Mouse (Mus musculus) lung, embryonic 15.5 days (tissue): ENCODE measurements around the gene Ccdc62. TPM values are rescaled to one million over a fixed set of nuclear protein-coding genes. Genes with fewer than 3 reads are reported as not detected.

ENCODE experiments used
- ATAC-seq: fragments of 200-750 bp; cut with Nextera tagmentation; 2 replicates; pipeline ENCODE4 v1.8.0; 2017; ENCODE audit warnings: moderate number of reproducible peaks, borderline replicate concordance; ENCODE audit not compliant: low FRiP score, low TSS enrichment; ENCODE audit errors: extremely low read depth
- H3K27ac ChIP-seq: fragments of 300-500 bp; sonication (generic); 2 replicates; pipeline ENCODE4 v1.5.1; 2015; ENCODE audit warnings: moderate library complexity, mild to moderate bottlenecking, inconsistent platforms
- H3K27me3 ChIP-seq: fragments of 300-500 bp; sonication (generic); 2 replicates; pipeline ENCODE4 v1.6.1; 2015; ENCODE audit warnings: inconsistent platforms
- H3K36me3 ChIP-seq: fragments of 300-500 bp; sonication (generic); 2 replicates; pipeline ENCODE4 v1.6.1; 2015; ENCODE audit warnings: inconsistent platforms
- H3K4me1 ChIP-seq: fragments of 300-500 bp; sonication (generic); 2 replicates; pipeline ENCODE4 v1.6.1; 2015; ENCODE audit warnings: inconsistent platforms
- H3K4me2 ChIP-seq: fragments of 300-500 bp; sonication (generic); 2 replicates; pipeline ENCODE4 v1.6.1; 2015; ENCODE audit warnings: inconsistent platforms, mild to moderate bottlenecking, moderate library complexity
- H3K4me3 ChIP-seq: fragments of 300-500 bp; sonication (generic); 2 replicates; pipeline ENCODE4 v1.5.1; 2015; ENCODE audit warnings: mild to moderate bottlenecking, inconsistent platforms
- H3K9ac ChIP-seq: fragments of 300-500 bp; sonication (generic); 2 replicates; pipeline ENCODE4 v1.6.1; 2015; ENCODE audit warnings: inconsistent platforms
- H3K9me3 ChIP-seq: fragments of 300-500 bp; sonication (generic); 2 replicates; pipeline ENCODE4 v1.6.1; 2016; ENCODE audit warnings: inconsistent platforms
- WGBS: fragments of 180-500 bp; shearing (Covaris S2); methylation state at CpG from one replicate; pipeline ENCODE4 v1.1.7; 2015; 5-methylcytosine and 5-hydroxymethylcytosine counted together
- polyA plus RNA-seq: library from polyadenylated mRNA; unstranded; fragments of >200 nt; fragmentation: Nextera tagmentation; extraction: Ambion mirVana; gene quantifications from 2 replicates; pipeline ENCODE4 v1.2.1, GENCODE M21; 2015

The Ccdc62 gene
- polyA plus RNA-seq, 1 experiment from 2014 or later: 6.3 TPM

- no peak for ATAC-seq
Measured at GRCm38 (mm10) chr5:123996695-123997094, 66.2 kb downstream of the Ccdc62 start.

GRCm38 (mm10) chr5:123997211-123997751, 66.8 kb downstream of the Ccdc62 start:
- Histone ChIP-seq H3K4me1 (peaks cover 5% of the 10 kb centered on the region), H3K9me3 (no peaks in the 10 kb centered on the region), H3K27ac (no peak overlapping the region), H3K9ac (no peak overlapping the region), H3K36me3 (no peaks in the 10 kb centered on the region), H3K27me3 (no peaks in the 10 kb centered on the region), H3K4me2 (no peak overlapping the region), H3K4me3 (no peak overlapping the region)
- no peak for ATAC-seq
- WGBS: 82% methylated on average over 24 of the region's 24 CpGs

More at GRCm38 (mm10) chr5:123996695-123997094, 66.2 kb downstream of the Ccdc62 start:
- Histone ChIP-seq H3K27me3 (no peaks in the 10 kb centered on the region), H3K4me2 (no peak overlapping the region), H3K4me3 (no peak overlapping the region), H3K36me3 (no peaks in the 10 kb centered on the region), H3K9ac (no peak overlapping the region), H3K9me3 (no peaks in the 10 kb centered on the region), H3K4me1 (peaks cover 7% of the 10 kb centered on the region), H3K27ac (no peak overlapping the region)
- WGBS: 83% methylated on average over 14 of the region's 14 CpGs

GRCm38 (mm10) chr5:123997811-123998210, 67.3 kb downstream of the Ccdc62 start:
- H3K9ac ChIP-seq: no peak overlapping the region
- H3K4me3 ChIP-seq: no peak overlapping the region
- H3K9me3 ChIP-seq: no peaks in the 10 kb centered on the region
- no peaks in the 10 kb centered on the region for H3K4me1 ChIP-seq
- no peak for ATAC-seq
- H3K27ac ChIP-seq: no peak overlapping the region
- H3K4me2 ChIP-seq: no peak overlapping the region
- 72% methylated on average over 16 of the region's 16 CpGs for WGBS
- no peaks in the 10 kb centered on the region for H3K27me3 ChIP-seq
- H3K36me3 ChIP-seq: no peaks in the 10 kb centered on the region

GRCm38 (mm10) chr5:123998370-123998769, 67.9 kb downstream of the Ccdc62 start:
- Histone ChIP-seq H3K4me1 (no peaks in the 10 kb centered on the region), H3K9me3 (no peaks in the 10 kb centered on the region), H3K4me2 (no peak overlapping the region), H3K36me3 (no peaks in the 10 kb centered on the region), H3K9ac (no peak overlapping the region), H3K27me3 (no peaks in the 10 kb centered on the region), H3K4me3 (no peak overlapping the region), H3K27ac (no peak overlapping the region)
- 56% methylated on average over 10 of the region's 10 CpGs for WGBS
- ATAC-seq: no peak

GRCm38 (mm10) chr5:124000824-124001223, 70.3 kb downstream of the Ccdc62 start:
- H3K27ac ChIP-seq: no peak overlapping the region
- 7% methylated on average over 7 of the region's 7 CpGs for WGBS
- peak; percentile 48 for ATAC-seq

GRCm38 (mm10) chr5:124001274-124001673, 70.8 kb downstream of the Ccdc62 start:
- WGBS: 45% methylated on average over 9 of the region's 9 CpGs

More at GRCm38 (mm10) chr5:124000824-124001223, 70.3 kb downstream of the Ccdc62 start:
- Histone ChIP-seq H3K36me3 (peaks cover 15% of the 10 kb centered on the region), H3K4me2 (no peak overlapping the region), H3K4me1 (no peaks in the 10 kb centered on the region), H3K27me3 (no peaks in the 10 kb centered on the region), H3K9me3 (no peaks in the 10 kb centered on the region), H3K4me3 (no peak overlapping the region), H3K9ac (no peak overlapping the region)

GRCm38 (mm10) chr5:124002876-124003275, 72.4 kb downstream of the Ccdc62 start:
- Histone ChIP-seq H3K4me1 (no peaks in the 10 kb centered on the region), H3K36me3 (peaks cover 36% of the 10 kb centered on the region), H3K9me3 (no peaks in the 10 kb centered on the region), H3K27me3 (no peaks in the 10 kb centered on the region), H3K4me3 (no peak overlapping the region), H3K27ac (no peak overlapping the region), H3K9ac (no peak overlapping the region), H3K4me2 (no peak overlapping the region)
- no peak for ATAC-seq
- WGBS: 79% methylated on average over 2 of the region's 2 CpGs

More at GRCm38 (mm10) chr5:124001274-124001673, 70.8 kb downstream of the Ccdc62 start:
- ATAC-seq: no peak
- no peak overlapping the region for H3K9ac ChIP-seq
- no peaks in the 10 kb centered on the region for H3K27me3 ChIP-seq
- no peaks in the 10 kb centered on the region for H3K9me3 ChIP-seq
- H3K4me2 ChIP-seq: no peak overlapping the region
- H3K27ac ChIP-seq: no peak overlapping the region
- H3K4me1 ChIP-seq: no peaks in the 10 kb centered on the region
- no peak overlapping the region for H3K4me3 ChIP-seq
- peaks cover 20% of the 10 kb centered on the region for H3K36me3 ChIP-seq

- Histone ChIP-seq H3K27ac (no peak overlapping the region), H3K4me1 (no peaks in the 10 kb centered on the region), H3K27me3 (no peaks in the 10 kb centered on the region), H3K36me3 (peaks cover 41% of the 10 kb centered on the region), H3K9ac (no peak overlapping the region), H3K4me3 (no peak overlapping the region), H3K9me3 (no peaks in the 10 kb centered on the region), H3K4me2 (no peak overlapping the region)
- WGBS: 69% methylated on average over 4 of the region's 4 CpGs
- ATAC-seq: no peak
Measured at GRCm38 (mm10) chr5:124003375-124003774, 72.9 kb downstream of the Ccdc62 start.

GRCm38 (mm10) chr5:124004356-124005150, 74.1 kb downstream of the Ccdc62 start:
- Histone ChIP-seq H3K9ac (no peak overlapping the region), H3K4me3 (no peak overlapping the region), H3K9me3 (no peaks in the 10 kb centered on the region), H3K4me1 (no peaks in the 10 kb centered on the region), H3K27ac (no peak overlapping the region), H3K4me2 (no peak overlapping the region), H3K36me3 (peaks cover 53% of the 10 kb centered on the region), H3K27me3 (no peaks in the 10 kb centered on the region)
- WGBS: 90% methylated on average over 17 of the region's 17 CpGs
- ATAC-seq: no peak

- H3K9me3 ChIP-seq: no peaks in the 10 kb centered on the region
- H3K36me3 ChIP-seq: peaks cover 58% of the 10 kb centered on the region
- H3K4me2 ChIP-seq: no peak overlapping the region
- no peak overlapping the region for H3K4me3 ChIP-seq
- ATAC-seq: no peak
- no peaks in the 10 kb centered on the region for H3K27me3 ChIP-seq
- peaks cover 2% of the 10 kb centered on the region for H3K4me1 ChIP-seq
- H3K27ac ChIP-seq: no peak overlapping the region
- H3K9ac ChIP-seq: no peak overlapping the region
- WGBS: 87% methylated on average over 15 of the region's 15 CpGs
Measured at GRCm38 (mm10) chr5:124005151-124005500, 74.6 kb downstream of the Ccdc62 start.

GRCm38 (mm10) chr5:124005591-124005990, 75.1 kb downstream of the Ccdc62 start:
- Histone ChIP-seq H3K4me3 (no peak overlapping the region), H3K9me3 (no peaks in the 10 kb centered on the region), H3K4me1 (peaks cover 6% of the 10 kb centered on the region), H3K27me3 (no peaks in the 10 kb centered on the region), H3K9ac (no peak overlapping the region), H3K27ac (no peak overlapping the region), H3K4me2 (no peak overlapping the region), H3K36me3 (peaks cover 61% of the 10 kb centered on the region)
- ATAC-seq: no peak
- WGBS: 72% methylated on average over 11 of the region's 11 CpGs

GRCm38 (mm10) chr5:124006082-124006873, 75.8 kb downstream of the Ccdc62 start:
- Histone ChIP-seq H3K27ac (no peak overlapping the region), H3K4me3 (no peak overlapping the region), H3K27me3 (no peaks in the 10 kb centered on the region), H3K4me2 (no peak overlapping the region), H3K36me3 (peaks cover 61% of the 10 kb centered on the region), H3K9ac (no peak overlapping the region), H3K9me3 (no peaks in the 10 kb centered on the region), H3K4me1 (peaks cover 13% of the 10 kb centered on the region)
- WGBS: 81% methylated on average over 26 of the region's 26 CpGs
- ATAC-seq: no peak
